Mouse (Mus musculus) liver, embryonic 14.5 days (tissue): ENCODE results near the gene Rfx4.

Source experiments
- CTCF ChIP-seq: IDR thresholded peaks from 2 replicates; pipeline ENCODE4 v1.5.1; 2016; ENCODE audit warnings: antibody characterized with exemption, low read depth, control low read depth
- EP300 ChIP-seq: IDR thresholded peaks from 2 replicates; pipeline ENCODE4 v1.6.1; 2016; ENCODE audit warnings: antibody characterized with exemption, low read depth

DNA sequence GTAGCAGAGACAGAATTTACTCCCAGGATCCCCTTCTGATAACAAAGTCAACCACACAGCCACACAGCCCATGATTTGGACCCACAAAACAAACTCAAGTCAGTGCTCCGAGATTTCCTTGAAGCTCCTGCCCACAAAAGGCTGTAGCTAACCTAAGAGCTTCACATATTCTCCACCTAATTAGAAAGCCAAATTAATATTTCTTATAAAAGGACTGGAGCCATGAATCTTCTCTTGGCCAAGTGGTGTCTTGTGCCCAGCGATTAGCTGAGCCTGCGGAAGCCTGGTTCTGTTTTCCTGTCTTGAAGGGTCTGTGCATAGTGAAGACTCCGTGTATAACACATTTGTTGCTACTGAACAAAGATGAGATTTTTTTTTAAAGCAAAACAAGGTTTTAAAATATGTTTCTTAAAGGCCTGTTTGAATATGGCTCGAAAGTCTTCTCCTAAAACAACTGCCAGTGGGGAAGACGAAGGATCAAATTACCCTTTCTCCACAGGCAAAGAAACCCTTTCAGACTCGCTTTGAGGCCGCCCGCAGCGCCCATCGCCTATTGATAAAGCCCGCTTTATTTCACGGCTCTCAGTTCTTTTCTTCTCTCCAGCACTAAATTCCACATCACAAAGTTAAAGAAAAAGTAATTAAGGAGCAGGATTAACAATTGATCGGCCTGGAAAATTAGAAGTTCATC is 103.1 kb downstream of the Rfx4 start:
- no peak for TF ChIP-seq CTCF
- no peak for TF ChIP-seq EP300
